Mouse (Mus musculus): ENCODE data around the gene Fam207a. TPM values are rescaled to one million over a fixed set of nuclear protein-coding genes. Genes with fewer than 3 reads are reported as not detected.

The Fam207a gene
- total and polyA plus RNA-seq, 2 experiments from 2014 or later = 16.1 to 18.1 TPM

GRCm38 (mm10) chr10:77506961-77507577, 8.5 kb downstream of the Fam207a start:
- H3K9ac ChIP-seq (replicated peaks; ENCODE audit: low read depth, low read length) = no peak overlapping the region

GRCm38 (mm10) chr10:77506526-77506925, 9.1 kb downstream of the Fam207a start:
- no peaks in the 10 kb centered on the region for H3K27me3 ChIP-seq (ENCODE audit: control insufficient read depth, insufficient read depth, low read length)
- TF ChIP-seq EP300 (IDR thresholded peaks at IDR 0.05; ENCODE audit: low read depth) (no peak), CTCF (IDR thresholded peaks at IDR 0.05; ENCODE audit: low read depth) (no peak)
- no peak for ATAC-seq (ENCODE audit: insufficient read depth, low read depth)
- no peaks in the 10 kb centered on the region for H3K9me3 ChIP-seq (replicated peaks; ENCODE audit: control insufficient read depth, low read length)
- 59% methylated on average over 5 of the region's 5 CpGs for WGBS
- DNase-seq (ENCODE audit: low spot score) = no peak
- peaks cover 59% of the 10 kb centered on the region for H3K36me3 ChIP-seq (replicated peaks; ENCODE audit: control insufficient read depth, insufficient read depth, low read length)
- H3K4me3 ChIP-seq (ENCODE audit: low read depth, low read length) = no peak overlapping the region
- no peak overlapping the region for H3K4me2 ChIP-seq (ENCODE audit: low read depth, low read length)
- no peak overlapping the region for H3K9ac ChIP-seq (replicated peaks; ENCODE audit: low read depth, low read length)
- no peak overlapping the region for H3K27ac ChIP-seq (ENCODE audit: low read depth)
- no peaks in the 10 kb centered on the region for H3K4me1 ChIP-seq (ENCODE audit: control insufficient read depth, insufficient read depth)

More at GRCm38 (mm10) chr10:77506961-77507577, 8.5 kb downstream of the Fam207a start:
- Histone ChIP-seq H3K36me3 (replicated peaks; ENCODE audit: control insufficient read depth, insufficient read depth, low read length) (peaks cover 59% of the 10 kb centered on the region), H3K4me2 (ENCODE audit: low read depth, low read length) (no peak overlapping the region), H3K27ac (ENCODE audit: low read depth) (peak overlapping the region; percentile 25), H3K27me3 (ENCODE audit: control insufficient read depth, insufficient read depth, low read length) (no peaks in the 10 kb centered on the region), H3K4me1 (ENCODE audit: control insufficient read depth, insufficient read depth) (no peaks in the 10 kb centered on the region), H3K9me3 (replicated peaks; ENCODE audit: control insufficient read depth, low read length) (no peaks in the 10 kb centered on the region), H3K4me3 (ENCODE audit: low read depth, low read length) (no peak overlapping the region)
- no peak for DNase-seq (ENCODE audit: low spot score)
- no peak for TF ChIP-seq CTCF (IDR thresholded peaks at IDR 0.05; ENCODE audit: low read depth)
- no peak for TF ChIP-seq EP300 (IDR thresholded peaks at IDR 0.05; ENCODE audit: low read depth)
- WGBS = 73% methylated on average over 13 of the region's 13 CpGs
- no peak for ATAC-seq (ENCODE audit: insufficient read depth, low read depth)

GRCm38 (mm10) chr10:77504143-77504542, 11.4 kb downstream of the Fam207a start:
- H3K4me3 ChIP-seq (ENCODE audit: low read depth, low read length) = no peak overlapping the region
- no peaks in the 10 kb centered on the region for H3K9me3 ChIP-seq (replicated peaks; ENCODE audit: control insufficient read depth, low read length)
- H3K9ac ChIP-seq (replicated peaks; ENCODE audit: low read depth, low read length) = no peak overlapping the region
- H3K4me1 ChIP-seq (ENCODE audit: control insufficient read depth, insufficient read depth) = no peaks in the 10 kb centered on the region
- no peaks in the 10 kb centered on the region for H3K27me3 ChIP-seq (ENCODE audit: control insufficient read depth, insufficient read depth, low read length)
- ATAC-seq (ENCODE audit: insufficient read depth, low read depth) = no peak
- DNase-seq (ENCODE audit: low spot score) = no peak
- no peak overlapping the region for H3K27ac ChIP-seq (ENCODE audit: low read depth)
- TF ChIP-seq CTCF (IDR thresholded peaks at IDR 0.05; ENCODE audit: low read depth) = no peak
- no peak for TF ChIP-seq EP300 (IDR thresholded peaks at IDR 0.05; ENCODE audit: low read depth)
- H3K36me3 ChIP-seq (replicated peaks; ENCODE audit: control insufficient read depth, insufficient read depth, low read length) = peaks cover 58% of the 10 kb centered on the region
- 81% methylated on average over 6 of the region's 6 CpGs for WGBS
- no peak overlapping the region for H3K4me2 ChIP-seq (ENCODE audit: low read depth, low read length)

- 82% methylated on average over 25 of the region's 25 CpGs for WGBS
Observed at GRCm38 (mm10) chr10:77502967-77503922, 12.3 kb downstream of the Fam207a start.

GRCm38 (mm10) chr10:77500636-77501035, 14.9 kb downstream of the Fam207a start:
- H3K4me2 ChIP-seq (ENCODE audit: low read depth, low read length) = no peak overlapping the region
- H3K27me3 ChIP-seq (ENCODE audit: control insufficient read depth, insufficient read depth, low read length) = no peaks in the 10 kb centered on the region
- no peaks in the 10 kb centered on the region for H3K4me1 ChIP-seq (ENCODE audit: control insufficient read depth, insufficient read depth)
- H3K9me3 ChIP-seq (replicated peaks; ENCODE audit: control insufficient read depth, low read length) = no peaks in the 10 kb centered on the region
- WGBS = 83% methylated on average over 14 of the region's 14 CpGs
- TF ChIP-seq CTCF (IDR thresholded peaks at IDR 0.05; ENCODE audit: low read depth) (no peak), EP300 (IDR thresholded peaks at IDR 0.05; ENCODE audit: low read depth) (no peak)
- peaks cover 49% of the 10 kb centered on the region for H3K36me3 ChIP-seq (replicated peaks; ENCODE audit: control insufficient read depth, insufficient read depth, low read length)
- no peak overlapping the region for H3K4me3 ChIP-seq (ENCODE audit: low read depth, low read length)
- DNase-seq (ENCODE audit: low spot score) (no peak), ATAC-seq (ENCODE audit: insufficient read depth, low read depth) (no peak)
- no peak overlapping the region for H3K9ac ChIP-seq (replicated peaks; ENCODE audit: low read depth, low read length)
- H3K27ac ChIP-seq (ENCODE audit: low read depth) = no peak overlapping the region

More at GRCm38 (mm10) chr10:77502967-77503922, 12.3 kb downstream of the Fam207a start:
- no peaks in the 10 kb centered on the region for H3K27me3 ChIP-seq (ENCODE audit: control insufficient read depth, insufficient read depth, low read length)
- H3K9me3 ChIP-seq (replicated peaks; ENCODE audit: control insufficient read depth, low read length) = no peaks in the 10 kb centered on the region
- H3K4me1 ChIP-seq (ENCODE audit: control insufficient read depth, insufficient read depth) = no peaks in the 10 kb centered on the region
- no peak overlapping the region for H3K9ac ChIP-seq (replicated peaks; ENCODE audit: low read depth, low read length)
- no peak overlapping the region for H3K27ac ChIP-seq (ENCODE audit: low read depth)
- no peak overlapping the region for H3K4me3 ChIP-seq (ENCODE audit: low read depth, low read length)
- TF ChIP-seq CTCF (IDR thresholded peaks at IDR 0.05; ENCODE audit: low read depth) (no peak), EP300 (IDR thresholded peaks at IDR 0.05; ENCODE audit: low read depth) (no peak)
- no peak overlapping the region for H3K4me2 ChIP-seq (ENCODE audit: low read depth, low read length)
- H3K36me3 ChIP-seq (replicated peaks; ENCODE audit: control insufficient read depth, insufficient read depth, low read length) = peaks cover 61% of the 10 kb centered on the region
- no peak for ATAC-seq (ENCODE audit: insufficient read depth, low read depth)
- DNase-seq (ENCODE audit: low spot score) = no peak
